22 mouse cellular contexts compared by ENCODE assay signal in genomic region chr5:92994309-92994708, GRCm38 (mm10). TPM values are rescaled to one million over a fixed set of nuclear protein-coding genes. Genes with fewer than 3 reads are reported as not detected.
"Had no signal": no experiment of that assay in that cellular context is flagged by ENCODE, and none has a peak within 500 bp of the region (broad histone marks: within the 10 kb centered on the region; RNA-seq: fewer than 3 reads in every experiment).

No protein-coding gene starts in this region.

- H3K27ac ChIP-seq: kidney, embryonic 15.5 days; limb, embryonic 13.5 days; liver, embryonic 12.5 days; liver, embryonic 15.5 days; macrophage; midbrain, embryonic 12.5 days; midbrain, embryonic 15.5 days; neural tube, embryonic 12.5 days; neural tube, embryonic 15.5 days had no signal

- H3K9ac ChIP-seq: kidney, embryonic 15.5 days; limb, embryonic 13.5 days; liver, embryonic 12.5 days; liver, embryonic 15.5 days; midbrain, embryonic 12.5 days; midbrain, embryonic 15.5 days; neural tube, embryonic 12.5 days; neural tube, embryonic 15.5 days had no signal

- H3K36me3 ChIP-seq: kidney, embryonic 15.5 days; limb, embryonic 10.5 days; limb, embryonic 13.5 days; liver, embryonic 12.5 days; liver, embryonic 15.5 days; midbrain, embryonic 12.5 days; midbrain, embryonic 15.5 days; neural tube, embryonic 12.5 days; neural tube, embryonic 15.5 days had no signal

- DNase-seq: kidney, adult 8-10 months; kidney, postnatal 10 days; kidney, postnatal 36 days; liver; right cerebral cortex, adult 18-20 months; right cerebral cortex, postnatal 25 days; thymus, adult 2 months; thymus, postnatal 14 days; thymus, postnatal 4 days had no signal

- ATAC-seq: liver, embryonic 12.5 days; midbrain, embryonic 15.5 days had no signal

- H3K27me3 ChIP-seq: kidney, embryonic 15.5 days; limb, embryonic 13.5 days; liver, embryonic 12.5 days; liver, embryonic 15.5 days; midbrain, embryonic 15.5 days; neural tube, embryonic 12.5 days; neural tube, embryonic 15.5 days had no signal

- H3K4me2 ChIP-seq: kidney, embryonic 15.5 days; limb, embryonic 13.5 days; liver, embryonic 12.5 days; liver, embryonic 15.5 days; midbrain, embryonic 12.5 days; midbrain, embryonic 15.5 days; neural tube, embryonic 12.5 days; neural tube, embryonic 15.5 days had no signal

- H3K4me1 ChIP-seq: liver, embryonic 12.5 days; liver, embryonic 15.5 days; midbrain, embryonic 15.5 days had no signal

- H3K4me3 ChIP-seq: kidney, embryonic 15.5 days; limb, embryonic 10.5 days; limb, embryonic 13.5 days; liver, embryonic 12.5 days; liver, embryonic 15.5 days; midbrain, embryonic 12.5 days; midbrain, embryonic 15.5 days; neural tube, embryonic 12.5 days; neural tube, embryonic 15.5 days had no signal

- H3K9me3 ChIP-seq: kidney, embryonic 15.5 days; limb, embryonic 10.5 days; limb, embryonic 13.5 days; liver, embryonic 12.5 days; liver, embryonic 15.5 days; midbrain, embryonic 12.5 days; midbrain, embryonic 15.5 days; neural tube, embryonic 12.5 days; neural tube, embryonic 15.5 days had no signal

RNA-seq across cellular contexts. Expression of gene Sowahb, which starts 50.5 kb away (rescaled TPM):
- total RNA-seq: megakaryocyte, adult 5-6 weeks had no signal
- polyA plus RNA-seq: macrophage; neural tube, embryonic 12.5 days; neural tube, embryonic 15.5 days; spleen, adult 2 months; testis, adult 2 months had no signal
